Mouse (Mus musculus) gastrocnemius, postnatal 10 days (tissue): Measurements from ENCODE around the gene Sit1. TPM values are rescaled to one million over a fixed set of nuclear protein-coding genes. Genes with fewer than 3 reads are reported as not detected.
A peak's percentile ranks its signal among the peaks of the same experiment; 100 is the strongest.

Experiments
- DNase-seq: peaks from one replicate; pipeline ENCODE4 v3.0.0; 2021; ENCODE audit warnings: mixed read lengths
- long read RNA-seq, 2 experiments: library from polyadenylated mRNA; stranded (forward); transcript quantifications; one replicate each; pipeline ENCODE4 v2.0.0; 2021
- total RNA-seq, 2 experiments: library from RNA; stranded (reverse); gene quantifications; 2 replicates each; pipeline ENCODE4 v1.2.3; 2021

The Sit1 gene
- not detected for total RNA-seq
- long read RNA-seq, experiment 1: 0 reads
- long read RNA-seq, experiment 2: 0 reads

DNA sequence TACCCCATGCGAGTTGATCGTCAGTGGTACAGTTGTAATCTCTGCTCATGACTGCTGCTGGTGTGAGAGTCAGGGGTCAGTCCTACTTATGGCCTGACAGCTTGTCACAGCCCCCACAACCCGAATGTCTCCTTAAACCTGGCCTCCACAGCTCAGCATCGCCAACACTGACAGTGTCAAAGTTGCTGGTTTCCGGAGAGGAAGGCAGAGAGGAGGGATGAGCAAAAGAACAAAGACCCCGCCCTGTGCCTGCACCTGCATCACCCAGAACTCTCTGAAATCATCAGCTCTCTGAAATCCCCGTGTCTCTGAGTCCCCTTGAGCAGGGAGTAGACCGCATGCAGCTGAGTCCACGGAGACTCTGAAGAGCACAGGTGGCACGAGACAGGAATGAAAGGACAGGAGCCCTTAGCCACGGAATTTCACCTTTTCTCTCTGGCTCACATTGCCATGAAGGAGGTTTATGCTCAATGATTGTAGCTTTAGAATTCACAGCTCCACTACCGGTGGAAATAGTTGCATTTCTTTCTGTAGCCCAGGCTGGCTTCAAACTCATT lies at the start of gene Sit1:
Sit1 (minus strand) TSS at position 200 of the 557 bp plus-strand sequence.
- DNase-seq: no peak

DNA sequence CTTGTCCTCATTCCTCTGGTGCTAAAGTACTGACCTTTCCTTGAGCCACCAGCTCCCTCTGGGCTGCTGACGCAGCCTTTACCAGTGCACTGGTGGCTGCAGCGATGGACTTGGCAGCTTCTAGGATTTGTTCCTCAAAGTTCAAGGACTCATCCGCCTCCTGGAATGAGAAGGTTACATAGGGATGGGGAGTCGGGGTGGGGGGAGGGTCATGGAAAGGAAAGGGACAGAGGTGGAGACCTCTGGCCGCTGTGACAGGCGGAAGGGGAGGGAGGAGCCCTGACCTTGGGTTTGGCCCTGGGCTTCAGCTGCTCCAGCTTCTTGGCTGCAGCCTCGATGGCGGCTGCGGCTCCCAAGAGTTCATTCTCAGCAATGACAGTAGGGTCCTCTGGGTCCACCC lies 49.7 kb upstream of the Sit1 start:
- DNase-seq: no peak

DNA sequence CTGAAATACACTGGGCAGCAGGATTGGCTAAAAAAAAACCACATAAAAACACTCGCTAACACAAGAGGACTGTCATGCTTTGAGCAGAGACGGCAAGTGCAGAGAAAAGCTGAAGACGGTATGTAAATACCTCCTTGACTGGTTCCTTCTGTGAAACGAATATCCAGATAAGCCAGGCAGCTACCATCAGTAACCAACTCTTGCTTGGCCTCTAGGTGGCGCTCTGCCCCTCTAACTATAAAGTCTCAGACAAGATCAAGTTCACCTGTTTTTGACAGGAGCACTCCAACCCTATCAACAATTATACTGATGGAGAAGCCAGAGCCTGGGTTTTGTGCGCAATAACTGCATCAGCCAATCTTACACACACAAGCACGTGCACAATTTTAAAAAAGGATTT lies 47.0 kb upstream of the Sit1 start:
- DNase-seq: peak; percentile 81

DNA sequence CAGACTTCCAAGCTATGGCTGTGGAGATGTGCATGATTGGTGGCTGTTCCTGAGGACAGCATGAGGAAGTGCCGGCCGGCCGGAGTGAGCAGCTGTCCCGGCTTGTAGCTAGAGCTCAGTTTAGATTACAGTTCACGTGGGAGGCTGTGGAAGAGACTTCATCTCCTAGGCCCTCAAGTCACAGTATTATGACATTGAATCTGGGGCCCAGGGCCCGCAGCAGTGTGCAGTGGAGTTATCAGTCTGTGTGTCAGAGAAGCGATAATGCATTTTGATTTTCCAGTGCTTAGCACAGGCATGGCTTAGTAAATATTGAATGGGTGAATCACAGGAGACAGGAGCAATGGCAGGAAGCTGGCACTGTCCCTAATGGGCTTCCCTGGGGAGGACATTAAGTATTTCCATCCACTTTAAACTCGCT lies 46.6 kb upstream of the Sit1 start:
- no peak for DNase-seq

DNA sequence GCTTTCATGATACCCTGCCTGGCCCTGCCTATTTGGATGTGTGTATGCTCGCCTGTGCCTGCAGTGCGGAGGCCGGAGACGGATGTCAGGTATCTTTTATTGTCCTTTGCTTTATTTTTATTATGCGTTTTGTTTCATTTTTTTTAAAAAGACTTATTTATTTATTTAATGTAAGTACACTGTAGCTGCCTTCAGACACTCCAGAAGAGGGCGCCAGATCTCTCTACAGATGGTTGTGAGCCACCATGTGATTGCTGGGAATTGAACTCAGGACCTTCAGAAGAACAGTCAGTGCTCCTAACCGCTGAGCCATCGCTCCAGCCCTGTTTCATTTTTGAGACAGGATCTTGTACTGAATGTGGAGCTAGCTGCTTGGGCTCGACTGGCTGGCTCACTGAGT lies 45.0 kb upstream of the Sit1 start:
- no peak for DNase-seq

DNA sequence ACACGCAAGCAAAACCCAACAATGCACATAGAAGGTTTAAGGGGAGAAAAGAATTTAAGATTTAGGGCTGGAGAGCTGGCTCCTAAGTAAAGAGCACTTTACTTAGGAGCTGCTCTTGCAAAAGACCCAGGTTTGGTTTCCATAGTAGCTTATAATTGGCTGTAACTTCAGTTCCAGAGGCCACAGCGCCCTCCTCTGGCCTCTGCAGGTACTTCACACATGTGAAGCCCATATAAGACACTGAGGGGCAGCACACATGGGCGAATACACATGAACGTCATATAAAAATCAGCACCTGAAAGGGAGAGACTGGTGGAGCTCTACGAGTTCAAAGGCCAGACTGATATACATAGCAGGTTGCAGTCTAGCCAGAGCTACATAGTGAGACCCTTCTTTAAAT lies 44.3 kb upstream of the Sit1 start:
- DNase-seq: no peak

DNA sequence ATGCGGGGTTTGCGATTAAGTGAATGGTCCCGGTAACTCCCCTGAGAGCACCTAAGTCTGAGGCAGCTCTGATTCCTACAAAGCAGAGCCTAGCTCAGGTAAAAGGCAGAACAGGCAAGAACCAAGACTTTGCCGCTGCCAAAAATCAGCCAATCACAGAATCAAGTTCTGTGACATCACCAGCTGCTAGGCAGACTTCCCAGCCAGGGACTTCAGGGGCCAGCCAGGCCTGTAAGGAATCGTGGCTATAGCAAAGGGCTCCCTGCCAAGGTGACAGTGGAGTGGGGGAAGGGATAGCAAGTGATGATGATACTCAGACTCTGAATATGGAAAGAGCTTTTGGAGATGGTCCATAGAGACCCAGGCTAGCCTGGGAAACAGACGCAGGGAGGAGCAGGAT lies 36.4 kb upstream of the Sit1 start:
- DNase-seq: peak; percentile 90

DNA sequence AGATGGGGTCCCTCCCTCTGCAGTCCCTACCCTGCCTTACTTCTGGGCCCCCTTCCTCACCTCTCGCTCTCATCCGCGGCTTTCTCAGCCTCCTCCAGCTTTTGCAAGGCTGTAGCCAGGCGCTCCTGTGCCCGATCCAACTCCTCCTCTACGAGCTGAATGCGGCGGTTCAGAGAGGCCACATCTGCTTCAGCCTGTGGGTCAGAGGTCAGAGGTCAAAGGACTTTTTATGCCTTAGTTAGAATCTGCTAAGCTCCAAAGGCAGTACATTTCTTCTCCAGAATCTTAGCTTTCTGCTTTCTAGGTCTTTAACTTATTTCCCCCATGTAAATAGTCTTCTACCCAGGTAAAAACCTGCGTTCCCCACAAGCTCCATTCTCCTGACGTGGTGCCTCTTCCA lies 36.0 kb upstream of the Sit1 start:
- DNase-seq: no peak

DNA sequence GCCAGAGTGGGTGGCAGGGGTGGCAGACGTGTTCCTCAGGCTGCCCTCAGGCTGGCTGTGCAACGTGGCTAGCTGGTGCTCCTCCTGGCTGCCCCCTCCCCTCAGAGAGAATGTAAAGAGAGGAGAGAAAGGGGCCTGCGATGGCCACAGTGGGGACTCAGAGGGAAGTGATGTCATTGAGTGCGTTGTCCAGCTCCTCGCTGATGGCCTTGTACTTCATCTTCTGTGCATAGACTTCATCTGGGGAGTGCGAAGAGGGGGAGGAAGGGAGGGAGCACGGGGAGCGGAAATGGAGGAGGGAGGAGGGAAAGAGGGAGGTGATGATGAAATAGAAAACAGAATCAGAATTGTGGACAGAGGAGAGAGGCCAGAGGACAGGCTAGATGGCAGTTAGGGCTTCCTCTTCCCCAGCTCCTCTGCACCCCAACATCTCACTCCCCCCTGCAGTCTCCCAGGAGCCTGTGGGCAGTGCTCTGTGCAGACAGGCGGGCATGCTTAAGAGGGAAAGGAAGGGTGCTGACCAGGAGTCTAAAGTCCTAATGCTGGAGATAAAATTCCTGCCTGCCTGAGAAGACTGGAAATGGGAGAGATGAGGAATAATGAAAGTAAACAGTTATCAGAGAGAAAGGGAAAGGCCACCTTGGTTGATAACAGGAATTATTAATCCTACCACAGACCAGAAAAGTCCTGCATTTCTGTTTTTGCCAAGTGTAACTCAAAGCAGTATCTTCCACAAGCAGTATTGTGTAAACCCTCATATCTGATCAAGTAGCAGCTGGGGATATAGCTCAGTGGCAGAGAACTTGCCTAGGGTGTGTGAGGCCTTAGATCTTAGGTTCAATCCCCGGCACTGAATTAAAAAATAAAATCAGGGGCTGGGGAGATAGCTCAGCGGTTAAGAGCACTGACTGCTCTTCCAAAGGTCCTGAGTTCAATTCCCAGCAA lies 32.5 kb upstream of the Sit1 start:
- no peak for DNase-seq

DNA sequence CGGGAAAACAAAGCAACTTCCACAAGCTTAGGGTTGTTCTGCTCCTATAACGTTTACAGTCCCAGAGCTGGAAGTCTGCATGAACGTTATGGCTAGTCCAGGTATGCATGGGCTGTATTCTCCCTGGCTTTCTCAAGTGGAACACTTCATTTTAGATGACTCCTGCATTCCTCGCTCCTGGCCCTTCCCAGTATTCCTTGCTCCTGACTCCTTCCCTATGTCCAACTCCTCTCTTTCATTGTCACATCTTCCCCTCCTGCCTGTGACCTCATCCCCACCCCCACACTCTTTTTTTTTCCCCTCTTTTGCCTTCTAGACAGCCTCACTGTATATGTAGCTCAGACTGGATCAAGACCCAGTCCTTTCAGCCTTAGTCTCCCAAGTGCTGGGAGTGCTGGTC lies 30.3 kb upstream of the Sit1 start:
- no peak for DNase-seq

DNA sequence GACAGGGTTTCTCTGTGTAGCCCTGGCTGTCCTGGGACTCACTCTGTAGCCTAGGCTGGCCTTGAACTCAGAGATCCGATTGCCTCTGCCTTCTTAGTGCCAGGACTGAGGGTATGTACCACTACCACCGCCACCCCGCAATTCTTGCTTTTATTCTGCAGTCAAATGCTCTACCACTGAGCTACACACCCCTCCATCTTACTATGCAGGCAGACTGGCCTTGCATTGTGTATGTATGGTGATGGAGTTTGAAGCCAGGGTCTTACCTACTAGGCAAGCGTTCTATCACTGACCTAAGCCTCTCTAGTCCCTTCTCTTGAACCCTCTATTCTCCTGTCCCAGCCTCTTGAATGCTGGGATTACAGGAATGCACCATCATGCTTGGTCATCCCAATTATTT lies 29.8 kb upstream of the Sit1 start:
- DNase-seq: no peak

DNA sequence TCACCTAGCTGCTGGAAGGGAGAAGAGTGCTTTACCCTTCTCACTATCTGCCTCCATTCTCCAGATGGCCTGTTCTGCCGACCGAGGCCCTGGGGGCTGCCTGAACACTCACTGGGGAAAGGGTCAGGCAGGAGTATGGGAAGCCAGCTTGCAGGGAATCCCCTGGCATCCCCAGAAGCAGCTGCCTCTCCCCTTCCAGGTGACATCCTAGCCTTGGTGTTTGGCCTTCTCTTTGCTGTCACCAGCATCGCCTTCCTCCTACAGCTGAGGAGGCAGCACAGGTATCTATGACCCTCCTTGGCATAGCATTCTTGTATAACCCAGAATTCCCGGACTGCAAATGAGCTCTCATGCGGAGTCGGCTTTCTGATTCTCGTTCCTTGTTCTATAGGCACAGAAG lies 29.1 kb upstream of the Sit1 start:
- no peak for DNase-seq

DNA sequence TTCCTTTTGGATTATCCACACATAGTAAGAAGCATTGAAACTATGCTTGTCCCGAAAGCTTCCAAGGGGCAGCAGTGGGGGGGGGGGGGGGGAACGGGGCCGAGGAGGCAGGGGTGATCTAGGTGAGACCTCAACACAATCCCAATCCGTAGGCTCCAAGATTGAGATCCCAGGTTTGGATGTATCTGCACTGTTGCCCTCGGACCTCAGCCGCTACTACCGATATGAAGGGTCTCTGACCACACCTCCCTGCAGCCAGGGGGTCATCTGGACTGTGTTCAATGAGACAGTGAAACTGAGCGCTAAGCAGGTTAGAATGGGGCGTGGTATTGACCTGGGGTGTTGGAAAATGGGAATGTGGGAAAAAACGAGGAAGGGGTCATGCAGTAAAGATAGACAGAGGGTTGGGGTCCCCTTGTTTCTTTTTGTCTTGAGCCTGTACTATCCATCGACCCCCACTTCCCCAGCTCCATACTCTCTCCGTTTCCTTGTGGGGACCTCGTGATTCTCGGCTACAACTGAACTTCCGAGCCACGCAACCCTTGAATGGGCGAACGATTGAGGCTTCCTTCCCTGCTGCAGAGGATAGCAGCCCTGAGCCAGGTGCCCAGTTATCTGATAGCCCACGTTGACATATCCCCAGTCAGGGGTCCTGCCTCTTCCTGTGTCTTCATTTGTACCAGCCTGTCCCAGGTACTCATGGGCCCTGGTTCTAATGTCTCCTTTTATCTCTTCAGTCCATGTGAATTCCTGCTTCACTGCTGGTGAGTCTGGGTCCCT lies 28.3 kb upstream of the Sit1 start:
- no peak for DNase-seq

DNA sequence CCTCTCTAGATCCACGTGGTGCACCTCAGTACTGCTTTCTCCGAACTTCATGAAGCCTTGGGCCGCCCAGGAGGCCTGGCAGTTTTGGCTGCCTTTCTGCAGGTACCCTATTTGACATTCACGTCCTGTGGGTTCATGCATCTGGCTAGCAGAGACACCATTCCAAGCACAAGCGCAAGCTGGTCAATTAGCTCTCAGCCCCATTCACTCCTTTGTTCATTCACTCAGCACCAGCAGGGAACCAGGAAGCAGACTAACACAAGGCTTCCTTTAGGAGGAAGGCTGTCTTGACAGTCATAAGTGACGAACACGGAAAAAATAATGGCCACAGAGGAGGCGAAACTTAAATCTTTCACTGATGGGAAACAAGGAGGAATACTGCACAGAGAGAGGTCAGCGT lies 25.6 kb upstream of the Sit1 start:
- no peak for DNase-seq

DNA sequence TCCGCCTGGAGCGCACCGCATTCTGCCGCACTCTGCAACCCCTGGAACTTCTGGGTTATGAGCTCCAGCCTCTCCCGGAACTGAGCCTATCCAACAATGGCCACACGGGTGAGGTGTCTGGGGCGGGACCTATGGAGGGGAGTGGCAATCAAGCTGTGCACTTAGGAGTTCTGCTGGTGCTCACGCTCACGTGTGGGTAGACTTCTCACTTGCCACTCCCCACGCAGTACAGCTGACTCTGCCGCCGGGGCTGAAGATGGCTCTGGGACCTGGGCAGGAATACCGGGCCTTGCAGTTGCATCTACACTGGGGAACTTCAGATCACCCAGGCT lies 25.1 kb upstream of the Sit1 start:
- no peak for DNase-seq

DNA sequence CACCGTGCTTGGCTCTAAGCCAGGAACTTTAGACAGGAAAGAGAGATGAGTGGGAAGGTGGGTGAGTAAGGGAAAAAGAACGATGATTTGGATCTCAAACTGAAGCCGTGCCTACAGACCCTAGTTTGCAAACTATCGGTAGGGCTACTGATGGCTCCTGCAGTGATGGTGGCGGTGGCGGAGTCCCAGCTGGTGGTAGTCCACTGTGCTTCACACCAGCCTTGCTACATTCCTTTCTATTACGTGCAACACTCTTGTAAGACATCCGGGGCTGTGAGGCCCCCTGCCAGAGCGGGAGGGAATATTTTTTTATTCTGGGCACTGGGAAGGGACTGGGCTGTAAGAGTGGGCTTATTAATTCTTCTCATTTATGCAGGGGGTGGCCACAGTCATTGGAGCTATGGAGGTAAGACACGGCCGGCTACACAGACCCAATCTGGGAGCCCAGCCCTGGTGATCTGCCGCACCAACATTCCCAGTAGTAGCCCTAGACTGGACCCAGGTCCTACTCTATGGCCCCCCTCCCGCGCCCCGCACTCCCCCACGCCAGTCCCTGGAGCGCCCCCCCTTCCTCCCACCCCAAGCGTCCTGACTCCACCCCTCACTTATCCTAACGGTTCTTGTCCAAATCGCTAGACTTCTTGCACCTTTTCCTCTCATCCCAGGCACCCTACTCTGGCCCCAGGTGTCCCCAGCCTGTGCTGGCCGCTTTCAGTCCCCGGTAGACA lies 24.6 kb upstream of the Sit1 start:
- no peak for DNase-seq

DNA sequence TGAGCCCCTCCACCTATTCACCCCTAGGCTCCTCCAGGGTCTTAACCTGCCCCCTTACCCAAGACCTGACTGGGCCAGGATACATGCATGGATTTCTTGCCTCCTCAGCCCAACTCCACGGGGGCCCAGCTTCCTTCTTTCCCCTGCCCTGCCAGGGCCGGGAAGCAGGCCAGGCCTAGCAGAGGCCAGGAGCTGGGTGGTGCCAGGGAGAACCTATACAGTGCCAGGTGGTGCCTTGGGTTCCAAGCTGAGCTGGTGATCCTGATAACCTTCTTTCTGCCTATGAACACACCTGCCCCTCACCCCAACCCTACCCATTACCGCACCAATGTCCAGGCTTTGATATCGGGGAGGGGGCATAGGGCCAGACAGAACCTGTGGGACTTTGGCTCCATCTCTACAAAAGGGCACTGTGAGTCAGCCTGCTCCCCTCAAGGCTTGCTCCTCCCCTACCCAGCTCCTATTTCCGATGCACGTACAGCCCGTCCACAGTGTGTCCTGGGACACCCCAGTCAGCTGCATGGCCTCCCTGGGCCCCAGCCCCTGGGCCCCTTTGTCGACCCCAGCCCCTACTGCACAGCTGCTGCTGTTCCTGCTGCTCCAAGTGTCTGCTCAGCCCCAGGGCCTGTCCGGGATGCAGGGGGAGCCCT lies 23.1 kb upstream of the Sit1 start, which contains the start of gene Car9:
Car9 (plus strand) TSS at position 431 of the 650 bp plus-strand sequence.
- no peak for DNase-seq

DNA sequence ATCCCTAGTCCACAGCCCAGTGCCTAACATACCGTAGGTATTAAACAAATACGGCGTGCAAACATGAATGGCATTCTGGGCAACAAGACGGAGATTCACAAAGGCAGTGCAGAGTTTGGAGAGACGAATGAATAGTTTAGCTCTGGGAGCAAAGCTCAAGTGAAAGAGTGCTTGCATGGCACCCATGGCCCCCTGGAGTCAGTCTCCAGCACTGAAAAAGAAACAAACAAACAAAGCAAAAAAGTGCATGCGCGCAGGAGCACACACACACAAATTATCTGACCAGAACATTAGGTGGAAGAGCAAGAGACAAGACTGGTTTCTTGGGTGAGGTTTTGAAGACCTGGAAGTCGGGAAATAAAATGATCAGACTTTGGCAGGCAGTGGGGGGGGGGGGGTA lies 22.5 kb upstream of the Sit1 start:
- no peak for DNase-seq

DNA sequence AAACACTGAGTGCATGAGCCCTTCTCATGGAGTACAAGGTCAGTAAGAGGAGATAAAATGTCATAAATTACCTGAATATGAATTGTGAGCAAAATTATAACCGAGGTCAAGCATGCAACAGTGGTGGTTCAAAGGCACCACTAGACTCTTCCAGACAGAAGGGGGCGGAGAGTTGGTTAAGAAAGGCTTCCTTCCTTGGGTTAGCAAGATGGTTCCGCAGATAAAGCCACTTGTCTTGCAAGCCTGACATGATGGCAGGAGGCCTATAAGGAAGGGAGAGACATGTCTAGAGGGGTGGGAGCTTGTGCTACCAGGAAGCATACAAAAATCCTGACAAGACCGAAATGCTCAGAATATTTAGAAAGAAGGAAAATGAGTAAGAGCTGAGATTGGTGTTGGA lies 20.7 kb upstream of the Sit1 start:
- DNase-seq: no peak

DNA sequence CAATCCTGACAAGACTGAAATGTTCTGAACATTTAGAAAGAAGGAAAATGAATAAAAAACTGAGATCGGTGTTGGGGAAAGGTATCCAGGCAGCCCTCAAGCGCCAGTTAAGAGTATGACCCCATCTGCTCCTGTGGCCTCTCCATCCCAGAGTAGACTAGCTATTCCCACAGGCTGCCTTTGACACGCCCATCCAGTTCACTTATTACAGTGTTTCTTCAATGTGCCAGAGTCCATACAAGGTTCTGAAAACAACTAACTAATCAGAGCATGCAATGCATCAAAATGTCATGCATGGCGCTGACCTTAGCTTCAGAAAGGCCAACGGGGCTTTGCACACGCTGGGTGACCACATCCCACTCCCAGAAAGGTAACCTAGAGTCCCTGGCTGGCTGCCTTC lies 20.0 kb upstream of the Sit1 start:
- DNase-seq: no peak

DNA sequence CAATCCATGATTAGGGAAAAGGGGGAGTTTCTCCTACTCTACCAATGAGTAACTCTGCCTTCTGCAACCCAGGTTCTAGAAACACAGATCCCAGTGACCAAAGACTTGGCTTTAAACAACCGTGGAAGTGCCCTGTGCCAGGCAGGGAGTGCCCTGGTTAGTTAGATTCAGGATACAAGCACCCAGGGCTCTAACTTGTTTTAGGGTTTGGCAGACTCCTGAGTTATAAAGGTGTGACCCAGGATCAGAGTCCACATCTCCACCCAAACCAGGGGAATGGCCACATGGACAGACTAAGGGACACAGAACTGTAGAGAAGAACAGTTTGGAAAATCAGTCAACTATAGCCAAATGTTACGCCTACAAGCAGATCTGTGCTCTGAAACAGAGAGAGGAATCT lies 19.5 kb upstream of the Sit1 start:
- DNase-seq: no peak
